In genomic region chr2:173154962-173155361, GRCm38 (mm10) we compare ENCODE assay signal across 25 mouse cellular contexts. TPM values are rescaled to one million over a fixed set of nuclear protein-coding genes. Genes with fewer than 3 reads are reported as not detected.
DNase-seq lines count a peak whose midpoint lies in the region; ATAC-seq and TF ChIP-seq lines count a peak whose summit lies in the region.
"Had no signal": no experiment of that assay in that cellular context is flagged by ENCODE, and none has a peak within 500 bp of the region (broad histone marks: within the 10 kb centered on the region; RNA-seq: fewer than 3 reads in every experiment).

No protein-coding gene starts in this region.

- TF ChIP-seq POLR2A in kidney, adult 2 months (IDR thresholded peaks at IDR 0.05; ENCODE audit: low read depth, low read length): peak; percentile 42
- TF ChIP-seq POLR2A in liver, adult 2 months (IDR thresholded peaks at IDR 0.05; ENCODE audit: extremely low read depth, insufficient read depth, low read length): peak; percentile 88

- no peak overlapping the region for H3K4me3 ChIP-seq in gastrocnemius, adult 2 months
- H3K4me3 ChIP-seq in kidney, adult 2 months (ENCODE audit: insufficient read depth, low read depth, low read length): peak overlapping the region; percentile 83
- no peak overlapping the region for H3K4me3 ChIP-seq in kidney, embryonic 15.5 days (replicated peaks)
- H3K4me3 ChIP-seq in liver, adult 2 months (ENCODE audit: insufficient read depth, low read depth, low read length): peak overlapping the region; percentile 60
- H3K4me3 ChIP-seq in liver, embryonic 11.5 days (ENCODE audit: low read depth, low read length): no peak overlapping the region
- no peak overlapping the region for H3K4me3 ChIP-seq in heart, embryonic 10.5 days
- H3K4me3 ChIP-seq: forebrain, embryonic 10.5 days; forebrain, embryonic 13.5 days; heart, embryonic 13.5 days had no signal

- peaks cover 9% of the 10 kb centered on the region for H3K4me1 ChIP-seq in kidney, adult 2 months (ENCODE audit: control insufficient read depth, insufficient read depth, low read length)
- H3K4me1 ChIP-seq in kidney, embryonic 15.5 days: peaks cover 46% of the 10 kb centered on the region
- peaks cover 11% of the 10 kb centered on the region for H3K4me1 ChIP-seq in liver, adult 2 months (ENCODE audit: control insufficient read depth, insufficient read depth, low read length)
- H3K4me1 ChIP-seq in liver, embryonic 11.5 days (replicated peaks; ENCODE audit: control insufficient read depth, insufficient read depth, low read length): no peaks in the 10 kb centered on the region; the same call in 1 of the 2 replicates
- H3K4me1 ChIP-seq in heart, embryonic 10.5 days: peaks cover 19% of the 10 kb centered on the region
- H3K4me1 ChIP-seq: forebrain, embryonic 13.5 days had no signal

- no peak for TF ChIP-seq CTCF in gastrocnemius, adult 2 months (IDR thresholded peaks at IDR 0.05)
- TF ChIP-seq CTCF in kidney, adult 2 months (conservative IDR thresholded peaks at IDR 0.05; ENCODE audit: insufficient read depth, insufficient read length, low read depth, low read length): 0 out of 2 replicates have a peak, but pooled peaks have one; percentile 1
- TF ChIP-seq CTCF in liver, adult 2 months (IDR thresholded peaks at IDR 0.05; ENCODE audit: low read depth, low read length): peak; percentile 29; the same call in 1 of the 2 replicates

- H3K27me3 ChIP-seq in kidney, adult 2 months (replicated peaks; ENCODE audit: control insufficient read depth, insufficient read depth, low read length): no peaks in the 10 kb centered on the region
- peaks cover 4% of the 10 kb centered on the region; the same call in 1 of the 2 replicates for H3K27me3 ChIP-seq in kidney, embryonic 15.5 days
- H3K27me3 ChIP-seq in liver, adult 2 months (ENCODE audit: control insufficient read depth, insufficient read depth, low read length): no peaks in the 10 kb centered on the region
- no peaks in the 10 kb centered on the region for H3K27me3 ChIP-seq in liver, embryonic 11.5 days (replicated peaks; ENCODE audit: control insufficient read depth, insufficient read depth, low read length)
- H3K27me3 ChIP-seq in heart, embryonic 10.5 days (ENCODE audit: insufficient read depth, poor library complexity, severe bottlenecking): peaks cover 14% of the 10 kb centered on the region; the same call in 1 of the 2 replicates
- H3K27me3 ChIP-seq: forebrain, embryonic 13.5 days; heart, embryonic 13.5 days had no signal

- ATAC-seq in kidney, embryonic 15.5 days (replicated peaks; ENCODE audit: low FRiP score): no peak
- no peak for ATAC-seq in liver, embryonic 11.5 days (replicated peaks; ENCODE audit: low FRiP score)
- ATAC-seq: activated CD4-positive, CD25-positive, alpha-beta regulatory T cell, adult 4 months; forebrain, embryonic 13.5 days; forebrain, embryonic 16.5 days had no signal

- no peak overlapping the region for H3K9ac ChIP-seq in kidney, embryonic 15.5 days
- peak overlapping the region; percentile 73 for H3K9ac ChIP-seq in liver, adult 2 months (ENCODE audit: low read depth, low read length)
- H3K9ac ChIP-seq in liver, embryonic 11.5 days (ENCODE audit: low read depth, low read length): no peak overlapping the region
- H3K9ac ChIP-seq: forebrain, embryonic 13.5 days; heart, embryonic 13.5 days; hindbrain, embryonic 14.5 days had no signal

- 67% methylated on average over 14 of the region's 14 CpGs for WGBS in kidney, adult 2 months
- 93% methylated on average over 14 of the region's 14 CpGs for WGBS in kidney, embryonic 15.5 days
- 43% methylated on average over 14 of the region's 14 CpGs for WGBS in liver, adult 2 months
- 85% methylated on average over 14 of the region's 14 CpGs for WGBS in liver, embryonic 11.5 days
- 89% methylated on average over 14 of the region's 14 CpGs for WGBS in heart, embryonic 10.5 days

- no peak overlapping the region for H3K27ac ChIP-seq in gastrocnemius, adult 2 months
- H3K27ac ChIP-seq in kidney, adult 2 months (ENCODE audit: insufficient read depth, low read depth, low read length): peak overlapping the region; percentile 96
- H3K27ac ChIP-seq in kidney, embryonic 15.5 days: no peak overlapping the region
- peak overlapping the region; percentile 47 for H3K27ac ChIP-seq in liver, adult 2 months (replicated peaks; ENCODE audit: insufficient read depth, low read depth, low read length)
- H3K27ac ChIP-seq in liver, embryonic 11.5 days (ENCODE audit: low read depth, low read length): no peak overlapping the region
- no peak overlapping the region for H3K27ac ChIP-seq in heart, embryonic 10.5 days
- H3K27ac ChIP-seq: forebrain, embryonic 10.5 days; forebrain, embryonic 13.5 days; heart, embryonic 13.5 days; hindbrain, embryonic 14.5 days had no signal

- DNase-seq in gastrocnemius, adult 2 months: peak; percentile 13
- no peak for DNase-seq in gastrocnemius, postnatal 25 days
- DNase-seq in kidney, adult 2 months: no peak
- peak; percentile 51 for DNase-seq in liver, adult 2 months (ENCODE audit: extremely low read depth, low read depth, low spot score)
- no peak for DNase-seq in liver, embryonic 11.5 days (ENCODE audit: low spot score)
- DNase-seq in heart, embryonic 10.5 days (ENCODE audit: low spot score): no peak
- DNase-seq: adrenal gland, adult 8-10 months; adrenal gland, postnatal 25 days; cerebellum, adult 18-20 months; cerebellum, adult 9-10 months; cerebellum, postnatal 14 days; gastrocnemius, postnatal 14 days; heart, adult 18-20 months; heart, postnatal 14 days; heart, postnatal 4 days had no signal

- intact Hi-C loops in gastrocnemius, adult 2 months (cut with DNase I): no loop called here

- no peaks in the 10 kb centered on the region; the same call in 1 of the 2 replicates for H3K79me2 ChIP-seq in liver, adult 2 months (ENCODE audit: control insufficient read depth, insufficient read depth, low read length)

- H3K9me3 ChIP-seq in kidney, embryonic 15.5 days (replicated peaks): no peaks in the 10 kb centered on the region
- no peaks in the 10 kb centered on the region for H3K9me3 ChIP-seq in liver, embryonic 11.5 days (ENCODE audit: control insufficient read depth, low read length)
- no peaks in the 10 kb centered on the region for H3K9me3 ChIP-seq in heart, embryonic 10.5 days
- H3K9me3 ChIP-seq: forebrain, embryonic 10.5 days; forebrain, embryonic 13.5 days; heart, embryonic 13.5 days had no signal

- H3K4me2 ChIP-seq in kidney, embryonic 15.5 days: no peak overlapping the region
- H3K4me2 ChIP-seq in liver, embryonic 11.5 days: no peak overlapping the region
- H3K4me2 ChIP-seq: forebrain, embryonic 13.5 days; heart, embryonic 13.5 days; hindbrain, embryonic 14.5 days had no signal

- H3K36me3 ChIP-seq in kidney, adult 2 months (ENCODE audit: control insufficient read depth, insufficient read depth, low read length): peaks cover 28% of the 10 kb centered on the region
- H3K36me3 ChIP-seq in kidney, embryonic 15.5 days: no peaks in the 10 kb centered on the region
- peaks cover 32% of the 10 kb centered on the region for H3K36me3 ChIP-seq in liver, adult 2 months (ENCODE audit: control insufficient read depth, insufficient read depth, low read length)
- no peaks in the 10 kb centered on the region for H3K36me3 ChIP-seq in liver, embryonic 11.5 days (ENCODE audit: control insufficient read depth, insufficient read depth, low read length)
- H3K36me3 ChIP-seq in heart, embryonic 10.5 days: no peaks in the 10 kb centered on the region
- H3K36me3 ChIP-seq: forebrain, embryonic 10.5 days; heart, embryonic 13.5 days had no signal

RNA-seq across cellular contexts. Expression of gene Pck1, which starts 2.1 kb away (rescaled TPM):
- 1 to 10 TPM in 1 of 2 experiments, under 1 TPM in 1; 0.41 to 3.3 TPM for total RNA-seq in gastrocnemius, adult 2 months (2021)
- total RNA-seq in gastrocnemius, postnatal 25 days (2021): 10 to 100 TPM in 1 of 2 experiments, 1 to 10 TPM in 1; 1.2 to 61.5 TPM
- polyA plus RNA-seq in kidney, adult 2 months (2012; rRNA removed): 648 and 871 TPM in 2 replicates
- 17.9 and 18.0 TPM in 2 replicates for polyA plus RNA-seq in kidney, embryonic 15.5 days (2015; fragmentation: Nextera tagmentation; extraction: Ambion mirVana)
- 2,468 and 2,488 TPM in 2 replicates for total RNA-seq in liver, adult 2 months (2014; rRNA removed)
- polyA plus RNA-seq in liver, adult 2 months (2012; rRNA removed): 240 and 585 TPM in 2 replicates
- 0.17 and 0.23 TPM in 2 replicates for polyA plus RNA-seq in liver, embryonic 11.5 days (2014; fragmentation: Nextera tagmentation; extraction: Ambion mirVana)
- not detected in 2 replicates for polyA plus RNA-seq in heart, embryonic 10.5 days (2016; fragmentation: Nextera tagmentation; extraction: Ambion mirVana)
- polyA plus RNA-seq: activated CD4-positive, CD25-positive, alpha-beta regulatory T cell, adult 4 months; brain, embryonic 14.5 days; embryonic facial prominence, embryonic 11.5 days; forebrain, embryonic 10.5 days; forebrain, embryonic 13.5 days; forebrain, embryonic 16.5 days; hindbrain, embryonic 11.5 days; hindbrain, embryonic 14.5 days had no signal

RNA-seq across cellular contexts. Expression of gene Ctcfl, which starts 35.6 kb away (rescaled TPM):
- under 1 TPM in 1 of 2 experiments, not detected in 1; 0.23 TPM for total RNA-seq in gastrocnemius, adult 2 months (2021)
- total RNA-seq in gastrocnemius, postnatal 25 days (2021): not detected
- 0.03 TPM in 2 replicates for polyA plus RNA-seq in kidney, adult 2 months (2012; rRNA removed)
- 0.12 and 0.21 TPM in 2 replicates for polyA plus RNA-seq in kidney, embryonic 15.5 days (2015; fragmentation: Nextera tagmentation; extraction: Ambion mirVana)
- total RNA-seq in liver, adult 2 months (2014; rRNA removed): 0.27 and 0.46 TPM in 2 replicates
- polyA plus RNA-seq in liver, adult 2 months (2012; rRNA removed): 0.10 and 0.20 TPM in 2 replicates
- polyA plus RNA-seq in liver, embryonic 11.5 days (2014; fragmentation: Nextera tagmentation; extraction: Ambion mirVana): 0.07 TPM in 1 of 2 replicates, not detected in the other
- polyA plus RNA-seq in heart, embryonic 10.5 days (2016; fragmentation: Nextera tagmentation; extraction: Ambion mirVana): 0.85 and 1.1 TPM in 2 replicates
- total RNA-seq: gastrocnemius, postnatal 14 days had no signal
- polyA plus RNA-seq: brain, embryonic 14.5 days; embryonic facial prominence, embryonic 11.5 days; forebrain, embryonic 16.5 days had no signal

Comparison
In these comparisons a context has a peak if more than half of its experiments do, and no peak if none do; other contexts are left out.
1. DNase-seq: peak in gastrocnemius, adult 2 months (single experiment) and liver, adult 2 months (single experiment); none in gastrocnemius, postnatal 25 days (single experiment), kidney, adult 2 months (single experiment), liver, embryonic 11.5 days (single experiment) and heart, embryonic 10.5 days (single experiment).
2. H3K27ac ChIP-seq: peak in kidney, adult 2 months (single experiment) and liver, adult 2 months (single experiment); none in gastrocnemius, adult 2 months (single experiment), kidney, embryonic 15.5 days (single experiment), liver, embryonic 11.5 days (single experiment) and heart, embryonic 10.5 days (single experiment).
3. H3K4me3 ChIP-seq: peak in kidney, adult 2 months (single experiment) and liver, adult 2 months (single experiment); none in gastrocnemius, adult 2 months (single experiment), kidney, embryonic 15.5 days (single experiment), liver, embryonic 11.5 days (single experiment) and heart, embryonic 10.5 days (single experiment).
4. RNA of gene Pck1, which starts 2.1 kb away (polyA plus RNA-seq): 648 to 871 TPM in kidney, adult 2 months, 240 to 585 TPM in liver, adult 2 months and 17.9 to 18.0 TPM in kidney, embryonic 15.5 days; 0.17 to 0.23 TPM in liver, embryonic 11.5 days and not detected in heart, embryonic 10.5 days; every median in the first group is over 10 times any median in the second.